Mouse (Mus musculus) midbrain, postnatal 0 days (tissue): ENCODE results near the gene Ldhb. TPM values are rescaled to one million over a fixed set of nuclear protein-coding genes. Genes with fewer than 3 reads are reported as not detected.

Experiments used
- ATAC-seq: fragments of 200-750 bp; cut with Nextera tagmentation; 2 replicates; pipeline ENCODE4 v1.8.0; 2017; ENCODE audit warnings: moderate number of reproducible peaks, mild to moderate bottlenecking, moderate TSS enrichment, moderate library complexity; ENCODE audit not compliant: low FRiP score
- DNase-seq: peaks from one replicate; pipeline ENCODE4 v3.0.0-alpha.2; 2015; ENCODE audit warnings: low spot score
- H3K27ac ChIP-seq: fragments of 300-500 bp; sonication (generic); 2 replicates; pipeline ENCODE4 v1.5.1; 2014; ENCODE audit warnings: low read depth, mild to moderate bottlenecking, low read length, mixed read lengths
- H3K27me3 ChIP-seq: fragments of 300-500 bp; sonication (generic); 2 replicates; pipeline ENCODE4 v1.6.1; 2014; ENCODE audit warnings: low read length, control low read depth, mixed read lengths; ENCODE audit not compliant: insufficient read depth
- H3K36me3 ChIP-seq: fragments of 300-500 bp; sonication (generic); 2 replicates; pipeline ENCODE4 v1.6.1; 2014; ENCODE audit warnings: low read length, control low read depth, mixed read lengths; ENCODE audit not compliant: insufficient read depth
- H3K4me1 ChIP-seq: fragments of 300-500 bp; sonication (generic); 2 replicates; pipeline ENCODE4 v1.6.1; 2014; ENCODE audit warnings: mild to moderate bottlenecking, control low read depth, antibody characterized with exemption, low read length, mixed read lengths; ENCODE audit not compliant: insufficient read depth
- H3K4me2 ChIP-seq: fragments of 300-500 bp; sonication (generic); 2 replicates; pipeline ENCODE4 v1.6.1; 2014; ENCODE audit warnings: low read depth, mild to moderate bottlenecking, low read length, mixed read lengths; ENCODE audit not compliant: poor library complexity, severe bottlenecking
- H3K4me3 ChIP-seq: fragments of 300-500 bp; sonication (generic); 2 replicates; pipeline ENCODE4 v1.5.1; 2014; ENCODE audit warnings: low read depth, mild to moderate bottlenecking, low read length, moderate library complexity
- H3K9ac ChIP-seq: fragments of 300-500 bp; sonication (generic); replicated peaks from 2 replicates; pipeline ENCODE4 v1.6.1; 2014; ENCODE audit warnings: mild to moderate bottlenecking, low read length, moderate library complexity, mixed read lengths; ENCODE audit not compliant: poor library complexity, severe bottlenecking
- H3K9me3 ChIP-seq: fragments of 300-500 bp; sonication (generic); 2 replicates; pipeline ENCODE4 v1.6.1; 2016; ENCODE audit warnings: low read length, control low read depth
- CTCF ChIP-seq: IDR thresholded peaks from 2 replicates; pipeline ENCODE4 v1.5.1; 2016; ENCODE audit warnings: antibody characterized with exemption, mild to moderate bottlenecking
- WGBS: fragments of 180-500 bp; shearing (Covaris S2); extraction: QIAGEN DNeasy Blood & Tissue Kit; methylation state at CpG from one replicate; pipeline ENCODE4 v1.1.7; 2014; 5-methylcytosine and 5-hydroxymethylcytosine counted together
- polyA plus RNA-seq: library from polyadenylated mRNA; unstranded; fragments of >200 nt; fragmentation: Nextera tagmentation; extraction: Ambion mirVana; gene quantifications from 2 replicates; pipeline ENCODE4 v1.2.1, GENCODE M21; 2015
- total RNA-seq: library from RNA; depleted of rRNA; stranded (reverse); fragments of >200 nt; gene quantifications from 2 replicates; pipeline ENCODE4 v1.2.3, GENCODE M21; 2014; rRNA removed

The Ldhb gene
- total RNA-seq (208 and 216 TPM in 2 replicates), polyA plus RNA-seq (498 and 544 TPM in 2 replicates)

DNA sequence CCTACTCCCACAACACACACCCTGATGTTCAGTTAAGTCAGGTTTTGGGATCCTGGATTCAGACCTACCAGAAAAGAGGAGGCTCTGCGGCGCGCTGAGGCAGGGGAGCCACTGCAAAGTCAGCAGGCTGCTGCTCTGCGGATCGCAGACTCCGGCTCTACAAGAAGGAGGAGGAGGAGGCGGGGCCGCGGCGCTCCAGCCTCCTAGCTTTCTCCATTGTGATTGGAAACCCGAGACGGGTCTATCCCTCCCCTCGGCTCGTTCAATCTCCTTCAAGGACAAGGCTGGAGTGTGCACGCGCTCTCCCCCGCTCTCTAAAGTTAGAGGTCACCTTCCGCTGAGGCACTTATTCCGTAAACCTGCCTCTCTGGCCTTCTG is at the start of gene Ldhb:
Ldhb (minus strand) TSS at position 173 of the 378 bp plus-strand sequence.
- no peaks in the 10 kb centered on the region for H3K36me3 ChIP-seq
- TF ChIP-seq CTCF, result no peak
- ATAC-seq (peak; percentile 95), DNase-seq (peak; percentile 96)
- H3K27me3 ChIP-seq, result 0 out of 2 replicates have a peak, but pooled peaks cover 7% of the 10 kb centered on the region
- H3K27ac ChIP-seq, result peak within 1 kb of the TSS; percentile 66
- peaks cover 3% of the 10 kb centered on the region; the same call in 1 of the 2 replicates for H3K4me1 ChIP-seq
- peak within 1 kb of the TSS; percentile 75 for H3K9ac ChIP-seq
- peak within 1 kb of the TSS; percentile 65 for H3K4me3 ChIP-seq
- peak within 1 kb of the TSS; percentile 73 for H3K4me2 ChIP-seq
- WGBS, result under 1% methylated on average over 19 of the region's 19 CpGs
- no peaks in the 10 kb centered on the region for H3K9me3 ChIP-seq

GRCm38 (mm10) chr6:142555988-142556387 is 48.2 kb upstream of the Ldhb start:
- no peak for DNase-seq
- no peak overlapping the region for H3K4me3 ChIP-seq
- no peak for TF ChIP-seq CTCF
- no peaks in the 10 kb centered on the region for H3K27me3 ChIP-seq
- H3K27ac ChIP-seq, result no peak overlapping the region
- no peak for ATAC-seq
- H3K4me2 ChIP-seq, result no peak overlapping the region
- H3K9ac ChIP-seq, result no peak overlapping the region
- no peaks in the 10 kb centered on the region for H3K4me1 ChIP-seq
- H3K36me3 ChIP-seq, result no peaks in the 10 kb centered on the region
- no peaks in the 10 kb centered on the region for H3K9me3 ChIP-seq
- 64% methylated on average over 1 of the region's 1 CpGs for WGBS

DNA sequence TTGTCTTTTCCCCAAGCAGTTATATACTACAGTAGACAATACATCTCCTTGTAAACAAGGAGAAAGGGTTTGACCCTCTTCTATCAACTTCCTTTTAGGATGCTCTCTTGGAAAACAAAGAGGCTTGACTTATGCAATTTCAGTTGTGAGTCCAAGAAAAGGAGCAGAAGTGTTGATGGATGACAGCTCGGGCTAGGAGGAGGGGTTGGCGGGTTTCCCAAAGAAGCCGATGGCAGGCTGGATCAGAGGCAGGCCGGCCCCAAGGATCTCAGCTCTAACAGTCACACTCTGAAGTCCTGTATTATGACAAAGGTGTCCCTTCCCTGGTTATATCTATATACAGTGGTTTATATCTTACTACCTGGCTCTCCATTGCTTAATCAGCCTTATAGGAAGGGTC is 43.7 kb upstream of the Ldhb start:
- DNase-seq (no peak), ATAC-seq (no peak)
- Histone ChIP-seq H3K27me3 (no peaks in the 10 kb centered on the region), H3K4me3 (no peak overlapping the region), H3K9ac (no peak overlapping the region), H3K9me3 (no peaks in the 10 kb centered on the region), H3K36me3 (no peaks in the 10 kb centered on the region), H3K27ac (no peak overlapping the region), H3K4me2 (no peak overlapping the region), H3K4me1 (no peaks in the 10 kb centered on the region)
- TF ChIP-seq CTCF, result no peak
- WGBS, result 84% methylated on average over 4 of the region's 4 CpGs

- Histone ChIP-seq H3K4me2 (no peak overlapping the region), H3K27me3 (no peaks in the 10 kb centered on the region)
- TF ChIP-seq CTCF, result no peak
These were observed 43.1 kb upstream of the Ldhb start for GRCm38 (mm10) chr6:142550871-142551270.

DNA sequence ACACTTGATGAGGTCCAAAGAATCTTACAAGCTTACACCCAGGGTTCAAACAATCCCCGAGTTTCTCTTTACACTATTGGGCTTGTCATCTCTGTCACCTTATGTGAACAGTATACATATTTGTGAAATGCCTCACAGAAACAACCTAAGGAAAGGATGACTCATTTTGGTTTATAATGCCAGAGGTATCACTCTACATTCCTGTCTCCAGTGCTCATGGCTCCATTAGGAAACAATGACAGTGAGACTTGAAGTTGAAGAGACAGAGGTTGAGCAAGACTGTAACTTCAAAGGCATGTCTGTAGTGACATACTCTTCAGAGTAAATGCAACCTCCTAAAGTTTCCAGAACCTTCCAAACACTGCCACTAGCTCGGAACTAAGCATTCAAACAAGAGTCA is 40.6 kb upstream of the Ldhb start:
- Histone ChIP-seq H3K27ac (no peak overlapping the region), H3K4me3 (no peak overlapping the region), H3K4me2 (no peak overlapping the region), H3K36me3 (no peaks in the 10 kb centered on the region), H3K27me3 (no peaks in the 10 kb centered on the region), H3K4me1 (no peaks in the 10 kb centered on the region), H3K9ac (no peak overlapping the region), H3K9me3 (no peaks in the 10 kb centered on the region)
- no peak for TF ChIP-seq CTCF
- DNase-seq (no peak), ATAC-seq (no peak)
- WGBS, result 89% methylated on average over 2 of the region's 2 CpGs

More at GRCm38 (mm10) chr6:142550871-142551270, 43.1 kb upstream of the Ldhb start:
- H3K4me3 ChIP-seq, result no peak overlapping the region
- H3K27ac ChIP-seq, result no peak overlapping the region
- no peaks in the 10 kb centered on the region for H3K4me1 ChIP-seq
- no peaks in the 10 kb centered on the region for H3K36me3 ChIP-seq
- H3K9ac ChIP-seq, result no peak overlapping the region
- no peak for DNase-seq
- whole genome bisulfite sequencing, result 74% methylated on average over 4 of the region's 4 CpGs
- no peaks in the 10 kb centered on the region for H3K9me3 ChIP-seq
- no peak for ATAC-seq

DNA sequence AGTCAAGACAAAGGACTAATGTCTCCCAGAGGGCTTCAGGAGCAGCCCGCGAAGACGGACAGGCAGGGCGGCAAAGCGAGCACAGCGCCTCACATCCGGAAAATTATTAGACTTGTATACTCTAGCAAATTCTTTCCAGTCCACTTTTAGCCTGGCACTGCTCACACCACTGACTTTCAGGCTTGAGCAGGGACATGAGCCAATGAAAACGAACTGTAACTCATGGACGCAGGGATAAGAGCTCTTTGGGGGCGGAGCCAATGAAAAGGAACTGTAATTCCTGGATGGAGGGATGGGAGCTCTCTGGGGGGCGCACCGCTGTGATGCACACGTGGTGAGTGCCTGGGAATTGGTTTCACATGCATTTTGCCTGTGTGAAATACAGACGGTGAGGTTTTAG is 37.4 kb upstream of the Ldhb start:
- no peaks in the 10 kb centered on the region for H3K9me3 ChIP-seq
- no peak overlapping the region for H3K9ac ChIP-seq
- H3K4me1 ChIP-seq, result no peaks in the 10 kb centered on the region
- H3K4me3 ChIP-seq, result no peak overlapping the region
- DNase-seq (no peak), ATAC-seq (no peak)
- H3K27me3 ChIP-seq, result no peaks in the 10 kb centered on the region
- TF ChIP-seq CTCF, result no peak
- 42% methylated on average over 14 of the region's 14 CpGs for WGBS
- H3K27ac ChIP-seq, result no peak overlapping the region
- H3K36me3 ChIP-seq, result no peaks in the 10 kb centered on the region
- peak overlapping the region; percentile 28; the same call in 1 of the 2 replicates for H3K4me2 ChIP-seq
